Mouse (Mus musculus) brain, embryonic 18.5 days (tissue): ENCODE data around the gene Tmem151a.

Experiments used
- DNase-seq: peaks from one replicate; pipeline ENCODE4 v3.0.0-alpha.2; 2012; ENCODE audit warnings: low read depth, low spot score

The Tmem151a gene

GRCm38 (mm10) chr19:5045531-5045930 lies 39.8 kb downstream of the Tmem151a start:
- no peak for DNase-seq

DNA sequence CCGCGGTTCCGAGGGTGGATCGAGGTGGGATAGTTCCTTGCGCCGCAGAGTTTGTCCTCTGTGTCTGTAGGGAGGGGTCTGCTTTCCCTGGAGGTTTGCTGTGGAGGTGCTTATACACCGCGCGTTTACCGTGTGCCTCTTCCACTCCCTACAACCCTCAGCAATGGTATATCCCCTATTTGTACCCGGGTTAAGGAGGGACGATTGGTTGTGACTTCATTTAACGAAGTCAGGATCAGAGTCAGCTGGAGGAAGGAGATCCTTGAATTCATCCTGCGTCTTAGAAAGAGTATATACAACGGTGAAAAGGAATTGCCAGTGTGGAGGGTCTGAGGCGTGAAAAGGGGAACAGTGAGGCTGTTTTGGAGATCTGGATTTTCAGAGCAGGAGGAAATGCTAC lies 43.7 kb downstream of the Tmem151a start:
- DNase-seq = no peak

DNA sequence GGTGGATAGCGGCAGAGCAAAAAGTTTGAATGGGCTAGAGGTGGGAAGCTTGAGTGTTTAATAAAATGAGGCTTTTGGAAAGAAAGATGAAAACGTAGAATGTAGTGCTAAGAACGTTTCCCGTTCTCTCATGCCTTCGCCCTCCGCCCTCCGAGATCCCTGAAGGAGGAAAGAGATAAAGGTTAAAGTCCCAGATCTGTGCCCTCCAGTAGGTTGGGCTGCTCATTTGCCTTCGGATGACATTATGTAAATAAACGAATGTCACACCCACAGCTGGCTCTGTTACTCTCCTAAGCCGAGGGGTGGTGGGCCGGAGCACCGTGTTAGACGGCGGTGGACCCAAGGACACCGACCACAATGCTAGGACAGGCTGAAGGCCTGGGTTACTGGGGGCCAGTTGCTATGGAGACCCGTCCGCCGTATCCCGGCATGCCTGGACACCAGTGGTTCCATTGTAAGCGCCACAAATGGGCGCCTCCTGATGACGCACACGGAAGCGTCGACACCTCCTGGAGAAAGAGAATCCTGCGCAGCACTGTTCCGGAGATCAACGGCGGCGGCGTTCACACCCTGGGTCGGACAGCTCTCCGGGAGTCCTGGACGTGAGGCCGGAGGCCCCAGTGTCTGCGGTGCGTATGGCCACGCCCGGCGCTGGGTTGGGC lies 44.3 kb downstream of the Tmem151a start, which contains the start of gene Brms1:
Gene Brms1 (plus strand): TSS at position 493 of the 662 bp plus-strand sequence.
- peak; percentile 87 for DNase-seq

DNA sequence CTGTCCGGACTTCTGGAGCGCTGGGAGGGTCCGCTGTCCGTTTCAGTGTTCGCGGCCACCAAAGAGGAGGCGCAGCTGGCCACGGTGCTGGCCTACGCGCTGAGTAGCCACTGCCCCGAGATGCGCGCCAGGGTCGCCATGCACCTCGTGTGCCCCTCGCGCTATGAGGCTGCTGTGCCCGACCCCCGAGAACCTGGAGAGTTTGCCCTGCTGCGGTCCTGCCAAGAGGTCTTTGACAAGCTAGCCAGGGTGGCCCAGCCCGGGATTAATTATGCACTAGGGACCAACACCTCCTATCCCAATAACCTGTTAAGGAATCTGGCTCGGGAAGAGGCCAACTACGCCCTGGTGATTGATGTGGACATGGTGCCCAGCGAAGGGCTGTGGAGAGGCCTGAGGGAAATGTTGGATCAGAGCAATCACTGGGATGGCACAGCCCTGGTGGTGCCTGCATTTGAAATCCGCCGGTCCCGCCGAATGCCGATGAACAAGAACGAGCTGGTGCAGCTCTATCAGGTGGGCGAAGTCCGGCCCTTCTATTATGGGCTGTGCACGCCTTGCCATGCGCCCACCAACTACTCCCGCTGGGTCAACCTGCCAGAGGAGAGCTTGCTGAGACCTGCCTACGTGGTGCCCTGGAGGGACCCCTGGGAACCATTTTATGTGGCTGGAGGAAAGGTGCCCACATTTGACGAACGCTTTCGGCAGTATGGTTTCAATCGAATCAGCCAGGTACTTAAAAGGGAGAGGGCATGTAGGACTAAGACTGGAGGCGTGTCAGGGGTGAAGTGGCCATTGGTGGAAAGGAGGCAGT lies 45.8 kb downstream of the Tmem151a start:
- no peak for DNase-seq

DNA sequence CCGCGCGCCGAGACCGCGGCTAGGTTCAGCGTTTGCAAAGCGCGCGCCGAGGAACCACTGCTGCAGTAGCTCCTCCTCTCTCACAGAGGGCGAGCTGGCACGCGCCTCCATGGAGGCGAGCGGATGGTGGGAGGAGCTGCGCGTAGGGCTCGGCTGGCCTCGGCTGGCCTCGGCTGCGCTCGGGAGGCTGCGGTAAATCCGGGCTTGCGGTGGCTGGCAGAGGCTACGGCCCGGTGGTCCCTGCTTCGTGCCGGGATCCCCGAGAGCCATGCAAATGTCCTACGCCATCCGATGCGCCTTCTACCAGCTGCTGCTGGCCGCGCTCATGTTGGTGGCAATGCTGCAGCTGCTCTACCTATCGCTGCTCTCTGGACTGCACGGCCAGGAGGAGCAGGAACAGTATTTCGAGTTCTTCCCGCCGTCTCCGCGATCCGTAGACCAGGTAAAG lies 46.6 kb downstream of the Tmem151a start, which contains the start of the genes B4gat1 and AC124502.3:
Gene B4gat1 (plus strand): TSS at position 118 of the 448 bp plus-strand sequence.
Gene AC124502.3 (plus strand): TSS at position 183 of the 448 bp plus-strand sequence.
- DNase-seq = peak; percentile 90

DNA sequence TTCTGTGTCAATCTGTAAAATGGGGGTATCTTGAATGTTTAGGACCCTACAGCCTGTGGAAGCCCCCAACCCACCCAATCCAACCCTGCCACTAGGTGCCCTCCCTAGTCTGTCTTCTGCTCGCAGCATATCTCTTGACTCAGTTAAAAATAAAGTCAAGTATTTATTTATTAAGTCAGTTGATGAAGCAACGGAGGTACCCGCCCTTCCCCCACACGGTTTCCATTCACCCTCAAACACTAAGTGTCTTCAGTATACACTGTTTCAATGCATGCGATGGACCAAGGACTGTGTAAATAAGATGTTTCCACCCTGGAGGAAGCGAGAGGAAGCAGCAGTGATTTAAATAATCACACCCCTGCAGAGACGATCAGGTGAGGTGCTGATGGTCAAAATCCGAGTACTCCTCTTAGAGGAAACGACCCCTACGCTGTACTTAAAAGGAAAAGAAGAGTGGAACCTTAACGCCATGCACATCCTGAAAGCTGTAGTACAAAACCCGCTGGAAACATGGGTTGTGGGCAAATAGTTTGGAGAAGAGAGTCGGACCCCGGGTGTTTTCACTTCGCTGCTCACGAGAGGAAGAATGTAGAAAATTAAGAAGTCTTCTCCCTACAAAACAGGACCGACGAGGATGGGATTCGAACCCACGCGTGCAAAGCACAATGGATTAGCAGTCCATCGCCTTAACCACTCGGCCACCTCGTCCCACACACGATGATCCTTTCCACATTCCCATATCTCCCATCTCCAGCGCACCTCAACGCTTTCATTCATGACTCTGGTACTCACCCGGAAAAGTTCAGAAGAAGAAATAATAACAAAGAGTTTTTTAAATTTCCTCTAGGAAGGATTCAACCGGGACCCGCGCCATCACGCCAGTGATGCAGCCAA lies 47.4 kb downstream of the Tmem151a start:
- DNase-seq = peak; percentile 71

DNA sequence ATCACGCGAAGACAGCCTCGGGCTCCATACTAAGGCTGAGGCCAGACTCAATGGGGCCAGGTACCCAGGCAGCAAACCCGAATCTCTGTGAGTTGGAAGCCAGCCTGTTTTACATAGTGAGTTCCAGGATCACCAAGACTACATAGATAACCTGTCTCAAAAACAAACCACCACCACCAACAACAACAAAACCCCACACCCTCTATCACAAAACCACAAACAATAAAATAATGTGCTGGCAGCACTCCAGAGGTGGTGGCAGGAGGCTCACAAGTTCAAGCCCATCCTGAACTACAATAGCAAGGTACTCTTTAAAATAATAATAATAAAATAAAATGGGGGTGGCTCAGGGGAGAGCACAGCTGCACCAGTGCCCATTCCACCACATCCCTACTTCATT lies 48.8 kb downstream of the Tmem151a start:
- no peak for DNase-seq

- DNase-seq = no peak
Observed at GRCm38 (mm10) chr19:5032686-5033085, 52.6 kb downstream of the Tmem151a start.

- no peak for DNase-seq
Observed at GRCm38 (mm10) chr19:5026111-5026510, 59.2 kb downstream of the Tmem151a start.

DNA sequence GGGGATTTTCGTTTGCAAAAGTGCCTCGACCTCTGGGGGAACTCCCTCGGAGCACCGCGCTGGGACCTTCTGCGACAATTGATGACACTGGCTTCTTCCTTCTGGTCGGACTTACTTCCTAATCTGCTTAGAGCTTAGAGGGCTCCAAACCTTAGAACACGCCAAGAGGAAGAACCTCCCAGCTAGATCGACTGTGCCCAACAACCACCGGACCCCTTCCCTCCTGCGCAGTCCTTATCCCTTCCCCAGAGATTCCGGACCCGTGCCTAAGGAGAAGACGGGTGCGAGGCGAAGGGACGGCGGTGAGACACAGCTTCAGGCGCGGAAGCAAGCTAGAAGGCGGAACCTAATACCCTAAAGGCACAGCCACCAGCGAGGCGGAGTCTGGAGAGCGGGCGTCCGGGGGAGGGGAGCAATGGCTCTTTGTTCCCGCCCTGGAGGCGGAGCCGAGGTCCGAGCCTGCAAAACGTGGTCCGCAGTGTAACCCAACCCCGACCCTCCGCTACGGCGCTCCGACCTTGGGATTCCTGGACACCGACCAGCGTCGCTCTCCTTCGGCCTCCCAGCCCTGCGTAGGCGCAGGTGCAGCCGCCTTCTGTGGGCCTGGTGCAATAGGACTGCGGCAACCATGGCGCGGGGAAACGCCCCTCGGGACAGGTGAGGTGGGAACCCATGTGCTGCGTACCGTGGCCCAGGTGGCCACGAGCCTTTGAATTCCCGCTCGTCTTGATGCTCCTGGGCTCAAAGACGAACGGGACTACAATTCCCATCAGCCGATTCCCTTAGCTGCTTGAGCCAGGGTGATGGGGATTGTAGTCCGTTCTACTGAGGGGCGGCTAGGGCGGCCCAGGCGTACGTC lies 61.5 kb downstream of the Tmem151a start, which contains the start of gene Slc29a2:
Gene Slc29a2 (plus strand): TSS at position 240 of the 859 bp plus-strand sequence.
- peak; percentile 82 for DNase-seq

GRCm38 (mm10) chr19:5021416-5021815 lies 63.9 kb downstream of the Tmem151a start:
- no peak for DNase-seq
